Mouse (Mus musculus) lung, adult 18-20 months (tissue): Measurements from ENCODE around the gene Dgcr6.
"Not testable (repeated sequence)": the region's sequence is repeated elsewhere in the genome, so short reads cannot be mapped to it uniquely, and the experiment has no call there.

Experiments
- DNase-seq, 2 experiments: peaks; one replicate each; pipeline ENCODE4 v3.0.0; 2022; ENCODE audit warnings: mixed read lengths in 2 of 2

The Dgcr6 gene

GRCm38 (mm10) chr16:18052731-18053202, at the start of gene Dgcr6:
Gene Dgcr6, plus strand, starts transcription at chr16:18052860.
- DNase-seq = peak; percentile 63 to 68

GRCm38 (mm10) chr16:18004589-18004988, 48.1 kb upstream of the Dgcr6 start:
- peak in 1 of 2 experiments; percentile 2 for DNase-seq

GRCm38 (mm10) chr16:18007083-18007482, 45.6 kb upstream of the Dgcr6 start:
- DNase-seq = no peak

GRCm38 (mm10) chr16:18011101-18011500, 41.6 kb upstream of the Dgcr6 start:
- no peak for DNase-seq

- DNase-seq = not testable (repeated sequence)
These were observed 36.2 kb upstream of the Dgcr6 start for GRCm38 (mm10) chr16:18016482-18016881.

GRCm38 (mm10) chr16:18022780-18023557, 29.7 kb upstream of the Dgcr6 start:
- DNase-seq = no peak

GRCm38 (mm10) chr16:18027371-18027770, 25.3 kb upstream of the Dgcr6 start:
- DNase-seq = no peak

GRCm38 (mm10) chr16:18031752-18032151, 20.9 kb upstream of the Dgcr6 start:
- DNase-seq = no peak

- no peak for DNase-seq
These were observed 19.4 kb upstream of the Dgcr6 start for GRCm38 (mm10) chr16:18033289-18033688.

- DNase-seq = no peak
These were observed 18.4 kb upstream of the Dgcr6 start for GRCm38 (mm10) chr16:18034286-18034685.

- peak; percentile 35 to 48 for DNase-seq
These were observed 16.2 kb upstream of the Dgcr6 start for GRCm38 (mm10) chr16:18036425-18036955.

- no peak for DNase-seq
These were observed 15.6 kb upstream of the Dgcr6 start for GRCm38 (mm10) chr16:18037025-18037424.

GRCm38 (mm10) chr16:18044991-18045390, 7.7 kb upstream of the Dgcr6 start:
- DNase-seq = no peak

GRCm38 (mm10) chr16:18047660-18048059, 5.0 kb upstream of the Dgcr6 start:
- peak in 1 of 2 experiments; percentile 14 for DNase-seq

- DNase-seq = no peak
These were observed 4.6 kb upstream of the Dgcr6 start for GRCm38 (mm10) chr16:18048071-18048470.

GRCm38 (mm10) chr16:18052322-18052721, 338 bp upstream of the Dgcr6 start:
- DNase-seq = no peak

- DNase-seq = no peak
These were observed 3.6 kb downstream of the Dgcr6 start for GRCm38 (mm10) chr16:18056215-18056614.

- DNase-seq = no peak
These were observed 5.7 kb downstream of the Dgcr6 start for GRCm38 (mm10) chr16:18058331-18058731.

- no peak for DNase-seq
These were observed 6.6 kb downstream of the Dgcr6 start for GRCm38 (mm10) chr16:18059243-18059642.

GRCm38 (mm10) chr16:18061201-18061600, 8.5 kb downstream of the Dgcr6 start:
- DNase-seq = no peak

GRCm38 (mm10) chr16:18066060-18067009, 13.7 kb downstream of the Dgcr6 start:
- peak; percentile 93 to 95 for DNase-seq

- no peak for DNase-seq
These were observed 16.2 kb downstream of the Dgcr6 start for GRCm38 (mm10) chr16:18068653-18069376.
